Mouse (Mus musculus): ENCODE data around the gene Htt. TPM values are rescaled to one million over a fixed set of nuclear protein-coding genes. Genes with fewer than 3 reads are reported as not detected.
"Not testable (repeated sequence)": the region's sequence is repeated elsewhere in the genome, so short reads cannot be mapped to it uniquely, and the experiment has no call there.

Htt gene
- polyA plus RNA-seq, 1 experiment: 6.9 TPM

DNA sequence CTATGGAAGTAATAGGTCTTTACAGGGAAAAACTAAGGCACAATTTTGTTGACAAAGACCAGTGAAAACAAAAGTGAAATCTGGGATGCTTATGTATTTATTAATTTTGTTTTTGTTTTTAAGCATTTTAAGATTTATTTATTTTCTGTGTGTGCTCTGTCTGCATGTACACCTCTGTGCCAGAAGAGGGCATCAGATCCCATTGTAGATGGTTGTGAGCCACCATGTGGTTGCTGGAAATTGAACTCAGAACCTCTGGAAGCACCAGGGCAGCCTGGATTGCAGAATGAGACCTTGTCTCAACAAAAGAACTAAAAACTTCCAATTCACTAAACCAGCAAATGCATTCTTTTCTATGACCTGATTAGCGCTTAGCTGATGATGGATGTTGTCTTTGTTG lies 44.5 kb downstream of the Htt start:
- no peak overlapping the region for H3K27ac ChIP-seq (replicated peaks; ENCODE audit: low read depth, low read length)
- H3K4me3 ChIP-seq (ENCODE audit: insufficient read depth, low read depth, low read length): no peak overlapping the region
- H3K4me1 ChIP-seq (ENCODE audit: control insufficient read depth, insufficient read depth, insufficient read length, low read length): no peaks in the 10 kb centered on the region

- no peak overlapping the region for H3K4me3 ChIP-seq (ENCODE audit: insufficient read depth, low read depth, low read length)
- no peak overlapping the region for H3K27ac ChIP-seq (replicated peaks; ENCODE audit: low read depth, low read length)
- H3K4me1 ChIP-seq (ENCODE audit: control insufficient read depth, insufficient read depth, insufficient read length, low read length): no peaks in the 10 kb centered on the region
Measured at GRCm38 (mm10) chr5:34822431-34823149, 61.0 kb downstream of the Htt start.

DNA sequence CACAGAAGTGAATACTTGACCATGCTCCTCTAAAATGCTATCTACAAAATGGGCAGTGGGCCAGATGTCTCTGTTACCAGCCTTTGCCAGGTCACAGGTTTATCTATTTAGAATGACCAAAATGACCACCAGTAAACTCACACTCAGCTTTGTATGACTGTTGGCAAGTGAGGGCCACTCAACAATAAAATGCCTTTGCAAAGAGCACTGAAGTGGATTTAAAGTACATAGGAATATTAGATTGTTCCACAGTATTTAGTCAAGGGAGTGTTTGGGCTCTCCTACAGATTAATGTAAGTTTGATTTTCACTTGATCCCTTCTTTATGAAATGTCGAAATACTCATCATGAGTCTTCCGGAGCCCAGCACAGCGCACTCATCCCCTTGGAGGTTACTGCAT lies 92.5 kb downstream of the Htt start:
- H3K27ac ChIP-seq (replicated peaks; ENCODE audit: low read depth, low read length): no peak overlapping the region
- no peak overlapping the region for H3K4me3 ChIP-seq (ENCODE audit: insufficient read depth, low read depth, low read length)
- H3K4me1 ChIP-seq (ENCODE audit: control insufficient read depth, insufficient read depth, insufficient read length, low read length): no peaks in the 10 kb centered on the region

GRCm38 (mm10) chr5:34865367-34865766 lies 103.8 kb downstream of the Htt start:
- Histone ChIP-seq H3K27ac (replicated peaks; ENCODE audit: low read depth, low read length) (no peak overlapping the region), H3K4me1 (ENCODE audit: control insufficient read depth, insufficient read depth, insufficient read length, low read length) (no peaks in the 10 kb centered on the region), H3K4me3 (ENCODE audit: insufficient read depth, low read depth, low read length) (no peak overlapping the region)

- H3K27ac ChIP-seq (replicated peaks; ENCODE audit: low read depth, low read length); H3K4me3 ChIP-seq (ENCODE audit: insufficient read depth, low read depth, low read length); H3K4me1 ChIP-seq (ENCODE audit: control insufficient read depth, insufficient read depth, insufficient read length, low read length): not testable (repeated sequence)
Measured at GRCm38 (mm10) chr5:34880307-34880706, 118.8 kb downstream of the Htt start.

GRCm38 (mm10) chr5:34881023-34881422 lies 119.5 kb downstream of the Htt start:
- Histone ChIP-seq H3K4me1 (ENCODE audit: control insufficient read depth, insufficient read depth, insufficient read length, low read length) (no peaks in the 10 kb centered on the region), H3K4me3 (ENCODE audit: insufficient read depth, low read depth, low read length) (no peak overlapping the region), H3K27ac (replicated peaks; ENCODE audit: low read depth, low read length) (no peak overlapping the region)

GRCm38 (mm10) chr5:34885250-34885649 lies 123.7 kb downstream of the Htt start:
- Histone ChIP-seq H3K27ac (replicated peaks; ENCODE audit: low read depth, low read length) (no peak overlapping the region), H3K4me1 (ENCODE audit: control insufficient read depth, insufficient read depth, insufficient read length, low read length) (no peaks in the 10 kb centered on the region), H3K4me3 (ENCODE audit: insufficient read depth, low read depth, low read length) (no peak overlapping the region)

DNA sequence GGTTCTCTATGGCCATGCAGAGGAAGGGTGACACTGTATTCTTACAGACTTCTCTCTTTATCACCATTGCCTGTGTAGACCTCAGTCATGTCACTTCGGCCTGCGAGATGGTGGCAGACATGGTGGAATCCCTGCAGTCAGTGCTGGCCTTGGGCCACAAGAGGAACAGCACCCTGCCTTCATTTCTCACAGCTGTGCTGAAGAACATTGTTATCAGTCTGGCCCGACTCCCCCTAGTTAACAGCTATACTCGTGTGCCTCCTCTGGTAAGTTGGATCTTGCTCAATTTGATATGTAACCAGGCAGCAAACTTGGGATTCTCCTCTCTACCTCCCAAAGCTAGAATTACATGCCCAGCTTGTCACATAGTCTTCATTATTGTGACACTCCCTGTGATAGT lies 127.7 kb downstream of the Htt start:
- Histone ChIP-seq H3K4me1 (ENCODE audit: control insufficient read depth, insufficient read depth, insufficient read length, low read length) (no peaks in the 10 kb centered on the region), H3K4me3 (ENCODE audit: insufficient read depth, low read depth, low read length) (no peak overlapping the region), H3K27ac (replicated peaks; ENCODE audit: low read depth, low read length) (no peak overlapping the region)

DNA sequence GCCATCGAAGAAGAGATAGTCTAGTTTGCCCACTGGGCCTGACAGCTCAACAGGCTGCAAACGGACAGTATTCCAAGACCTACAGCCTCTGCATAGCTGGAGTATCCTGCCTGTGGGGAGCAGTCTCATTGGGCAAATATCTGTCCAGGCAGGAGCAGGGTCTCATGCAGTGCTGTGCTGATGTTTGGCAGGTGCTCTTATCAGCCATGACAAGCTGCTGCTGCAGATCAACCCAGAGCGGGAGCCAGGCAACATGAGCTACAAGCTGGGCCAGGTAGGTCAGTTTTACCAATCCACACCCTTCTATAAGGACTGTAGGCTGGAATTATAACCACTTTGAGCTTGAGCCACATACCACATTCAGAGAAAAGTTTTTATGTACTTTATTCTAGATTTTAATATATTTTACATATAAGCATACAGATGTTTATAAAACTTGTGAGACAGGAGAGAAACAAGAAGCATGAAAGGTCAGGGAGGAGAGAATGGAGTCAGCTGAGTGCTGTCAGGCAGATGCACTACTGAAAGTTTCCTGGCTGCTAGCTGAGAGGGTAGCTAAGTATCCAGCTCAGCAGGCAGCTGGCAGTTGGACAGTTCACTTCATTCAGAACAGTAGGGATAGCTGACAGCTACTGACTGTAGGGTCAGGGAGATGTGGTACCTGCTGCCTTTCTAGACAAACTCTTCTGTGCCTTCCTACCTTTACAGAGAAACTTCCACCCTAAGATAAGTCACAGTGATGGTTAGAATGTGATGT lies 135.3 kb downstream of the Htt start:
- H3K27ac ChIP-seq (replicated peaks; ENCODE audit: low read depth, low read length): no peak overlapping the region
- no peaks in the 10 kb centered on the region for H3K4me1 ChIP-seq (ENCODE audit: control insufficient read depth, insufficient read depth, insufficient read length, low read length)

DNA sequence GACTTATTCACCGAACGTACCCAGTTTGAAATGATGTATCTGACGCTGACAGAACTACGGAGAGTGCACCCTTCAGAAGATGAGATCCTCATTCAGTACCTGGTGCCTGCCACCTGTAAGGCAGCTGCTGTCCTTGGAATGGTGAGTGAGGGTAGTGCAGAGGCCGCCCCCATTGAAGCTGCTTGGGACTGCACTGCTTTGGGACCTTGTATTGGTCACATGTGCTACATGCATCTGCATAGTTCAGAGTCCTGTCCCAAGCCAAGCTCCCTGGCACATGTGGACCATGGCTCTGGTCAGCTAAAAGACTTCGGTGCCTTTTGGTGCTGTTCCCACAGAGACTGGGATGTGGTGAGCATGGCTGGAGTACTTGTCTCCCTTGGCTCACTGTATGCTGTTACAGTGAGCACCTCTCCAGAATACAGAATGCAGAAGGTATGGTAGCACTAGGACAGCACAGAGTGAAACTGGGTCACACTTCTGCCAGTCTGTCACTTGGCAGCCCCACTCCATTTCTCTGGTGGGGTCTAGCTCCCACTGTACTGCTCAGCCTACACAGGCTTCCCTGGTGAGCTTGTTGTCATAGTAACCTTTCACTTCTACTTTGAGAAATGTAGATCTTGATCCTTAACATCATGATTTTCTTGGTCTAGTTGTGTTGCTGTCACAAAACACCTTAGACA lies 138.4 kb downstream of the Htt start:
- H3K27ac ChIP-seq (replicated peaks; ENCODE audit: low read depth, low read length): no peak overlapping the region
- no peaks in the 10 kb centered on the region for H3K4me1 ChIP-seq (ENCODE audit: control insufficient read depth, insufficient read depth, insufficient read length, low read length)
- no peak overlapping the region for H3K4me3 ChIP-seq (ENCODE audit: insufficient read depth, low read depth, low read length)

More for the DNA sequence above, 135.3 kb downstream of the Htt start:
- H3K4me3 ChIP-seq (ENCODE audit: insufficient read depth, low read depth, low read length): no peak overlapping the region

- Histone ChIP-seq H3K4me3 (ENCODE audit: insufficient read depth, low read depth, low read length) (no peak overlapping the region), H3K4me1 (ENCODE audit: control insufficient read depth, insufficient read depth, insufficient read length, low read length) (no peaks in the 10 kb centered on the region), H3K27ac (replicated peaks; ENCODE audit: low read depth, low read length) (no peak overlapping the region)
Measured at GRCm38 (mm10) chr5:34902371-34902770, 140.8 kb downstream of the Htt start.

DNA sequence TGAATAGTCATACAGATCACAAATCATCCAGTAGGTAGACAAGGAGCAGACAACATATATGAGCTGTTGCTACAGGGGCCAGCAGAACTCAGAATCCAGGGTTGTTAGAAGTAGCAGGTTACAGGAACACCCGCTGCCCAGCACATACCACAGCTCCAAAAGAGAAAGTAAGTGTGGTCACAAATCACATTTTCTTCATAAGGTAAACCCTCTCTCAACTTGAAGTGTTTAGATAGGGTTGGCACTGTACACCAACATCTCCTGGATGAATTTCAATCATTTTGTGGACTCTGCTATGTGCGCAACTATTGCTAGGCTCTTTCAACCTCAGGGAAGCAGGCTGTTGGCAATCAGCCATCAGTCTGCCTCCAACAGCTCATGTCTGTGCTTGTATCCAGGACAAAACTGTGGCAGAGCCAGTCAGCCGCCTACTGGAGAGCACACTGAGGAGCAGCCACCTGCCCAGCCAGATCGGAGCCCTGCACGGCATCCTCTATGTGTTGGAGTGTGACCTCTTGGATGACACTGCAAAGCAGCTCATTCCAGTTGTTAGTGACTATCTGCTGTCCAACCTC lies 141.4 kb downstream of the Htt start:
- H3K27ac ChIP-seq (replicated peaks; ENCODE audit: low read depth, low read length): no peak overlapping the region
- H3K4me1 ChIP-seq (ENCODE audit: control insufficient read depth, insufficient read depth, insufficient read length, low read length): no peaks in the 10 kb centered on the region
- no peak overlapping the region for H3K4me3 ChIP-seq (ENCODE audit: insufficient read depth, low read depth, low read length)

- Histone ChIP-seq H3K27ac (replicated peaks; ENCODE audit: low read depth, low read length) (no peak overlapping the region), H3K4me3 (ENCODE audit: insufficient read depth, low read depth, low read length) (no peak overlapping the region), H3K4me1 (ENCODE audit: control insufficient read depth, insufficient read depth, insufficient read length, low read length) (no peaks in the 10 kb centered on the region)
Measured at GRCm38 (mm10) chr5:34904412-34904811, 142.9 kb downstream of the Htt start.

DNA sequence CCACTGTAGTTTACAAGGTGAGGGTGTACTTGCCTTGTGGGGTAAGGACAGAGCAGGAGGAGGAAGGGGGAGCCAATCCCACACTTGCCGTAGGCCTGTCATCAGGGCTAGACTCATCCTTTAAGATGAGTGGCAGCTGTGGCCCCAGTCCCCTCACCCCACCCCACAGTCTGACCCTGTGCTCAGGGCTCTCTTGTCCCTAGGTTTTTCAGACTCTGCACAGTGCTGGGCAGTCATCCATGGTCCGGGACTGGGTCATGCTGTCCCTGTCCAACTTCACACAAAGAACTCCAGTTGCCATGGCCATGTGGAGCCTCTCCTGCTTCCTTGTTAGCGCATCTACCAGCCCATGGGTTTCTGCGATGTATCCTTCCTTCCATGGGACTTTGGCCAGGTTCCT lies 145.7 kb downstream of the Htt start:
- no peak overlapping the region for H3K27ac ChIP-seq (replicated peaks; ENCODE audit: low read depth, low read length)
- H3K4me1 ChIP-seq (ENCODE audit: control insufficient read depth, insufficient read depth, insufficient read length, low read length): no peaks in the 10 kb centered on the region
- H3K4me3 ChIP-seq (ENCODE audit: insufficient read depth, low read depth, low read length): no peak overlapping the region

DNA sequence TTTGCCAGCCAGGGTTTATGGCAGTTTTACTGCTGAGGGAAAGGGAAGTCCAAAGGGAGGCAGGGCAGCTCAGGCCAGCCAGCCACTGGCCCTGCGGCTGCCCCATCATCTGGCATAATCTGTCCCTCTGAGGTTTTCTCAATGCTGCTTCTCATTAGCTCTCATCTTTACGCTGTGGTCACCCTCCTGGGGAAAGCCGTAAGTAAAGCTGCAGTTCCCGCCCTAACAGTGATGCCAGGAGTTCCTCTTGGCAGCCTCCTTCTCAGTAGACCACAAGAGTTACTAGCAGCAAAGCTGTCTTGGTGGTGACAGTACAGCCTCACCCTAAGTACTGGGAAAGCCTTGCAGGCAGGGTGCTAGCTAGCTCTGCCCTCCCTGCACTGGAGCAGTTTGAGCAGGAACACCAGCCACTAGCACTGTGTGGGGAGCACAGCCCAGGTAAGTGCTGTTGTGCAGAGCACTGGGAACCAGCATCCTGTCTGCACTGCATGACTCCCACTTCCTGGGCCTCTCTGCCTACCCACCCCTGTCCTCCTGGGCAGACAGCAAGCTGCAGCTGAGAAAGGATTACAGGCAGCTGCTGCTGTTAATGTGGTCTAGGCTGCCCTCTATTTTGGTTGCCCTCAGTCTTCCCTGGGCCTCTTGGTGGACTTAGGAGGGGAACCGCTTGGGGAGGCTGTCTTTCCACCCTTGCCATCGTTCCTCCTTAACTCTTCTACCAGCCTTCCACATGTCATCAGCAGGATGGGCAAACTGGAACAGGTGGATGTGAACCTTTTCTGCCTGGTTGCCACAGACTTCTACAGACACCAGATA lies 146.6 kb downstream of the Htt start, which contains the start of gene Msantd1:
Msantd1 (plus strand) TSS at position 103 of the 816 bp plus-strand sequence.
- no peak within 1 kb of the TSS for H3K27ac ChIP-seq (replicated peaks; ENCODE audit: low read depth, low read length)
- H3K4me3 ChIP-seq (ENCODE audit: insufficient read depth, low read depth, low read length): no peak within 1 kb of the TSS
- no peaks in the 10 kb centered on the region for H3K4me1 ChIP-seq (ENCODE audit: control insufficient read depth, insufficient read depth, insufficient read length, low read length)
